Mouse (Mus musculus): Measurements from ENCODE around the gene Mrrf. TPM values are rescaled to one million over a fixed set of nuclear protein-coding genes. Genes with fewer than 3 reads are reported as not detected.

Gene Mrrf
- polyA plus RNA-seq, 1 experiment from 2014 or later, result 25.7 TPM

- no peak overlapping the region for H3K4me2 ChIP-seq
- H3K9ac ChIP-seq, result no peak overlapping the region
- no peak overlapping the region for H3K4me3 ChIP-seq
- no peaks in the 10 kb centered on the region for H3K27me3 ChIP-seq (replicated peaks)
- H3K4me1 ChIP-seq, result peaks cover 21% of the 10 kb centered on the region
- WGBS (ENCODE audit: insufficient replicate concordance), result 75% methylated on average over 4 of the region's 4 CpGs
- ATAC-seq, result no peak
- H3K36me3 ChIP-seq, result no peaks in the 10 kb centered on the region
- no peaks in the 10 kb centered on the region for H3K9me3 ChIP-seq (replicated peaks)
- no peak overlapping the region for H3K27ac ChIP-seq
Measured at GRCm38 (mm10) chr2:36220891-36221290, 84.7 kb downstream of the Mrrf start.

- WGBS (ENCODE audit: insufficient replicate concordance), result 47% methylated on average over 7 of the region's 7 CpGs
Measured at GRCm38 (mm10) chr2:36222168-36222848, 86.1 kb downstream of the Mrrf start.

GRCm38 (mm10) chr2:36223436-36223835 is 87.2 kb downstream of the Mrrf start:
- no peaks in the 10 kb centered on the region for H3K36me3 ChIP-seq
- H3K4me2 ChIP-seq, result no peak overlapping the region
- peaks cover 4% of the 10 kb centered on the region; the same call in 1 of the 2 replicates for H3K4me1 ChIP-seq
- H3K27me3 ChIP-seq (replicated peaks), result 0 out of 2 replicates have a peak, but pooled peaks cover 4% of the 10 kb centered on the region
- H3K9ac ChIP-seq, result no peak overlapping the region
- H3K27ac ChIP-seq, result no peak overlapping the region
- ATAC-seq, result no peak
- H3K4me3 ChIP-seq, result no peak overlapping the region
- no peaks in the 10 kb centered on the region for H3K9me3 ChIP-seq (replicated peaks)

More at GRCm38 (mm10) chr2:36222168-36222848, 86.1 kb downstream of the Mrrf start:
- no peak for ATAC-seq
- H3K9ac ChIP-seq, result no peak overlapping the region
- peaks cover 12% of the 10 kb centered on the region for H3K4me1 ChIP-seq
- no peaks in the 10 kb centered on the region for H3K27me3 ChIP-seq (replicated peaks)
- no peak overlapping the region for H3K27ac ChIP-seq
- no peaks in the 10 kb centered on the region for H3K36me3 ChIP-seq
- no peak overlapping the region for H3K4me2 ChIP-seq
- no peak overlapping the region for H3K4me3 ChIP-seq
- no peaks in the 10 kb centered on the region for H3K9me3 ChIP-seq (replicated peaks)

GRCm38 (mm10) chr2:36224153-36224552 is 88.0 kb downstream of the Mrrf start:
- Histone ChIP-seq H3K27ac (no peak overlapping the region), H3K4me1 (peaks cover 4% of the 10 kb centered on the region; the same call in 1 of the 2 replicates), H3K4me3 (no peak overlapping the region), H3K4me2 (no peak overlapping the region), H3K27me3 (replicated peaks) (0 out of 2 replicates have a peak, but pooled peaks cover 4% of the 10 kb centered on the region), H3K36me3 (no peaks in the 10 kb centered on the region), H3K9me3 (replicated peaks) (no peaks in the 10 kb centered on the region), H3K9ac (no peak overlapping the region)
- 71% methylated on average over 7 of the region's 7 CpGs for WGBS (ENCODE audit: insufficient replicate concordance)
- no peak for ATAC-seq

- 21% methylated on average over 2 of the region's 2 CpGs for WGBS (ENCODE audit: insufficient replicate concordance)
- ATAC-seq, result no peak
Measured at GRCm38 (mm10) chr2:36224599-36224998, 88.4 kb downstream of the Mrrf start.

DNA sequence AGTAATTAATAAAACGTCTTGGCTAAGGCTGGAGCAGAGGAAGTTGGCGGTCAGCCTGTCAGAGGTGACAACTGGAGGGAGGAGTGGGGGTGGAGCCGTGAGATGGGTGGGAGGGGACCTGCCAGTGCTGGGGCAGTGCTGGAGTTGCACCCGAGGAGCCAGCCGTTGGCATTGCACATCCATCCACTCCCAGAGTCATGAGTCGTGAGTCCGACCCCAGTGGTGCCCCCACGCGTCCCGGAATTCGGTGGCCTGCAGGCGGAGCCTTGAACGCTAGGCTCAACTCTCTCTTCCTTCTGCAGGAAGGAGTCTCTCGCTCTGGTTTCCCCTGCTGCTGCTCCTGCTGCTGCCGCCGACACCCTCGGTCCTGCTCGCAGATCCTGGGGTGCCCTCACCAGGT is 94.2 kb downstream of the Mrrf start, which contains the start of gene Ptgs1:
Ptgs1 (plus strand) TSS at position 61 of the 400 bp plus-strand sequence.
- Histone ChIP-seq H3K4me1 (peaks cover 26% of the 10 kb centered on the region; the same call in 1 of the 2 replicates), H3K4me3 (peak within 1 kb of the TSS; percentile 53), H3K27ac (peak within 1 kb of the TSS; percentile 50; the same call in 1 of the 2 replicates), H3K9ac (peak within 1 kb of the TSS; percentile 57), H3K9me3 (replicated peaks) (no peaks in the 10 kb centered on the region), H3K36me3 (no peaks in the 10 kb centered on the region), H3K27me3 (replicated peaks) (peaks cover 26% of the 10 kb centered on the region), H3K4me2 (peak within 1 kb of the TSS; percentile 70)
- WGBS (ENCODE audit: insufficient replicate concordance), result 1% methylated on average over 18 of the region's 18 CpGs
- peak; percentile 63 for ATAC-seq

More at GRCm38 (mm10) chr2:36224599-36224998, 88.4 kb downstream of the Mrrf start:
- H3K36me3 ChIP-seq, result no peaks in the 10 kb centered on the region
- 0 out of 2 replicates have a peak, but pooled peaks cover 4% of the 10 kb centered on the region for H3K27me3 ChIP-seq (replicated peaks)
- H3K9me3 ChIP-seq (replicated peaks), result no peaks in the 10 kb centered on the region
- no peak overlapping the region for H3K4me2 ChIP-seq
- H3K4me3 ChIP-seq, result no peak overlapping the region
- no peak overlapping the region for H3K9ac ChIP-seq
- H3K27ac ChIP-seq, result no peak overlapping the region
- H3K4me1 ChIP-seq, result peaks cover 4% of the 10 kb centered on the region; the same call in 1 of the 2 replicates

DNA sequence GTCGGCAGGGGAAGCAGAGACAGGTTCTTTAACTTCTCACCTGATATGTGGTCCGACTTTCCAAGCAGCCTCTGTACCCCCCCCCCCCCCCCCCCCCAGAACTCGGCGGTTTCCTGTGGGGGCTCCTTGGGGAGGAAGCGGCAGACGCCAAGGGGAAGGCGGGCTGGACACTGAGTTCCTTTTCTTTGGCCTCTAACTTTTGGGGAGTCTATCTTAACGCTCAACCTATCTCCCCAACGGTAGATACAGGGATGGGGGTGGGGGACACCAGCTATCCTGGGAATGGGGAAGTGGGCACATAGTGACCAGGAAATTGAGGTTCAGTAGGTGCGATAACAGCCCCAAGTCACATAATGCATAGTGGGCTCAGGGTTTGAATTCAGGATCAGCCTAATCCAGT is 94.8 kb downstream of the Mrrf start:
- H3K27me3 ChIP-seq (replicated peaks), result peaks cover 26% of the 10 kb centered on the region
- H3K36me3 ChIP-seq, result no peaks in the 10 kb centered on the region
- 0 out of 2 replicates have a peak overlapping the region, but pooled peaks have one; percentile 50 for H3K27ac ChIP-seq
- ATAC-seq, result no peak
- peak overlapping the region; percentile 53 for H3K4me3 ChIP-seq
- peak overlapping the region; percentile 70 for H3K4me2 ChIP-seq
- peak overlapping the region; percentile 57 for H3K9ac ChIP-seq
- H3K9me3 ChIP-seq (replicated peaks), result no peaks in the 10 kb centered on the region
- 12% methylated on average over 10 of the region's 10 CpGs for WGBS (ENCODE audit: insufficient replicate concordance)
- peaks cover 30% of the 10 kb centered on the region; the same call in 1 of the 2 replicates for H3K4me1 ChIP-seq

DNA sequence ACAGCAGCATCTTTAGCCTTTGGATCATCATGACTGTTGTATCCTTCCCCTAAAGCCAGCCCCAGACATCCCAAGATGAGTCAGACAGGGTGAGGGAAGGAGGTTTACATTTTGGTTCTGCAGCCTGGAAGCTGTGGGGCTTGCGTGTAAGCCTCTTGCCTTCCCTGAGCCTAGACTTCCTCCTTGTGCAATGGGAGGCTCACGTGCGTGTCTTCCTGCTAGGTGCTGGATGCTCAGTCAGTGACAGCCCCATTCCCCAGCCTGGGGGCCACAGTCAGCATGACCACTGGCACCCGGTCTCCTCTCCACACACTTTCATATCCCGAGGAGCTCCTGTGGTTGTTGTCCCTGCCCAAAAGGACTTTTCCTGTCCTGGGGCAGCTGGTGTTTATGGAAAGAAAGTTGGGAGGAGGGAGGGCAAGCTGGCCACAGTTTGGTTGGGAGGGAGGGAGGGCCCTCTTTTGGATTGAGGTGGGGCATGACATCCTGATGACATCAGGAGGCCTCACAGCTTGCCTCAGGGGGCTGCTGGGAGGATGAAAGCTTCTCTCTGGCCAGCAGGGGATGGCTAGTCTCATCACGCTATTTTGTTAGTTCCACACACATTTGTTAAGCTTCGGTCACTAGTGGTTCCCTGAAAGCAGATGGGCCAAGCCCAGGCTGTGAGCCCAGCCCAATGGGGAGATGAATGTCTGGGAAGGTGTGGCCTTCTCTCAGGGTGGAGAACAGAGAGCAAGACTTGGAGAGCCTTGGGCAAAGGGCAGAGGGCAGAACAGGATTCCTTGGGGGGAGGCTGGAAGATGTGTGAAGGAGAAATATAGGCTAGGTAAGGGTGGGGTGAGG is 98.6 kb downstream of the Mrrf start:
- H3K27me3 ChIP-seq (replicated peaks), result peaks cover 20% of the 10 kb centered on the region
- no peak overlapping the region for H3K9ac ChIP-seq
- WGBS (ENCODE audit: insufficient replicate concordance), result 41% methylated on average over 7 of the region's 7 CpGs
- peaks cover 11% of the 10 kb centered on the region; the same call in 1 of the 2 replicates for H3K36me3 ChIP-seq
- ATAC-seq, result no peak
- peaks cover 47% of the 10 kb centered on the region for H3K4me1 ChIP-seq
- no peaks in the 10 kb centered on the region for H3K9me3 ChIP-seq (replicated peaks)
- H3K4me2 ChIP-seq, result 0 out of 2 replicates have a peak overlapping the region, but pooled peaks have one; percentile 10
- H3K27ac ChIP-seq, result no peak overlapping the region
- no peak overlapping the region for H3K4me3 ChIP-seq

GRCm38 (mm10) chr2:36235917-36236316 is 99.7 kb downstream of the Mrrf start:
- Histone ChIP-seq H3K27me3 (replicated peaks) (peaks cover 9% of the 10 kb centered on the region), H3K4me1 (peaks cover 39% of the 10 kb centered on the region), H3K27ac (no peak overlapping the region), H3K9ac (no peak overlapping the region), H3K9me3 (replicated peaks) (no peaks in the 10 kb centered on the region), H3K4me3 (no peak overlapping the region), H3K4me2 (no peak overlapping the region), H3K36me3 (peaks cover 20% of the 10 kb centered on the region)
- WGBS (ENCODE audit: insufficient replicate concordance), result 56% methylated on average over 4 of the region's 4 CpGs
- ATAC-seq, result no peak

DNA sequence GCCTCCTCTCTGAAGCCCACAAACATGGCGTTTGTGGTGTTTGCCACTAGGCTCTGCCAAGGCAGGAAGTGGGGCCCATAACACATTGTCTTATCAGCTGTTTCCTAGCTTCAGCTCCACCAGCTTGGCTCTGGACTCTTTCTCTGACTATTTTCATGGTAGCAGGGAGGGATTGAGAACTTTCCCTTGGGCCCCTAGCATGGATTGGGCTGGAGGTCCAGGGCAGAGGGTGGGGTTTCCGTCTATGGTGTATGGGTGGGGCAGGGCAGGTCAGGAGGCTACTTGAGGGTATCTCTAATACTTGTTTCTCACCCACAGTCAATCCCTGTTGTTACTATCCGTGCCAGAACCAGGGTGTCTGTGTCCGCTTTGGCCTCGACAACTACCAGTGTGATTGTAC is 100.7 kb downstream of the Mrrf start:
- H3K36me3 ChIP-seq, result peaks cover 25% of the 10 kb centered on the region
- H3K9ac ChIP-seq, result no peak overlapping the region
- no peak for ATAC-seq
- WGBS (ENCODE audit: insufficient replicate concordance), result 54% methylated on average over 5 of the region's 5 CpGs
- no peaks in the 10 kb centered on the region; the same call in 1 of the 2 replicates for H3K27me3 ChIP-seq (replicated peaks)
- no peaks in the 10 kb centered on the region for H3K9me3 ChIP-seq (replicated peaks)
- peaks cover 39% of the 10 kb centered on the region for H3K4me1 ChIP-seq
- no peak overlapping the region for H3K4me2 ChIP-seq
- no peak overlapping the region for H3K4me3 ChIP-seq
- no peak overlapping the region for H3K27ac ChIP-seq

DNA sequence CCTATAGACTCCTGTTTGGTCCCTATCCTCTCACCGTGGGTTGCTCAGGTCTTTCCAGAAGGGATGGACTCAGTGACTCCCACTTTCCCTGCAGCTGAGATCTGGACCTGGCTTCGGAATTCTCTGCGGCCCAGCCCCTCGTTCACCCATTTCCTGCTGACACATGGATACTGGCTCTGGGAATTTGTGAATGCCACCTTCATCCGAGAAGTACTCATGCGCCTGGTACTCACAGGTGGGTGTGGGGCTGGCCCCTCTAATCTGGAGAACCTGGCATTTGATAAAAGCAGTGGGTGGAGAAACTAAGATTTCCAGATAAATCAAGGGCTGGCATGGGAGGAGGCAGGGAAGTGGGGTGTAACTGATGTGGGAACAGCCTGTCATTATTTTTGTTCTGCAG is 101.4 kb downstream of the Mrrf start:
- Histone ChIP-seq H3K4me1 (peaks cover 39% of the 10 kb centered on the region), H3K27ac (no peak overlapping the region), H3K9me3 (replicated peaks) (no peaks in the 10 kb centered on the region), H3K36me3 (peaks cover 25% of the 10 kb centered on the region), H3K4me2 (no peak overlapping the region), H3K27me3 (replicated peaks) (no peaks in the 10 kb centered on the region), H3K9ac (no peak overlapping the region), H3K4me3 (no peak overlapping the region)
- no peak for ATAC-seq
- WGBS (ENCODE audit: insufficient replicate concordance), result 76% methylated on average over 6 of the region's 6 CpGs

GRCm38 (mm10) chr2:36238467-36238866 is 102.3 kb downstream of the Mrrf start:
- ATAC-seq, result no peak
- Histone ChIP-seq H3K9me3 (replicated peaks) (no peaks in the 10 kb centered on the region), H3K27ac (no peak overlapping the region), H3K27me3 (replicated peaks) (no peaks in the 10 kb centered on the region), H3K4me3 (no peak overlapping the region), H3K4me1 (peaks cover 37% of the 10 kb centered on the region), H3K36me3 (peaks cover 25% of the 10 kb centered on the region), H3K9ac (no peak overlapping the region), H3K4me2 (no peak overlapping the region)
- WGBS (ENCODE audit: insufficient replicate concordance), result 60% methylated on average over 3 of the region's 3 CpGs

Measured in liver, embryonic 12.5 days (tissue).